Mouse (Mus musculus) Patski (cell line): Measurements from ENCODE around the gene Glrx3. TPM values are rescaled to one million over a fixed set of nuclear protein-coding genes. Genes with fewer than 3 reads are reported as not detected.
"Not testable (repeated sequence)": the region's sequence is repeated elsewhere in the genome, so short reads cannot be mapped to it uniquely, and the experiment has no call there.

Experiments
- ATAC-seq: fragments of 100-300 bp; one replicate; pipeline ENCODE4 v1.8.0; 2021
- CTCF ChIA-PET: fragments of 350-600 bp; sonication (Branson Sonifier 250); formaldehyde crosslinking; loops from one replicate; lab custom pipeline; 2022; ENCODE audit warnings: inconsistent platforms; lab: Charles Lee
- POLR2A ChIA-PET: fragments of 350-600 bp; sonication (Branson Sonifier 250); formaldehyde crosslinking; loops from one replicate; lab custom pipeline; 2022; ENCODE audit warnings: antibody characterized with exemption, inconsistent platforms; lab: Charles Lee
- DNase-seq: peaks from one replicate; pipeline ENCODE4 v3.0.0-alpha.2; 2011; ENCODE audit warnings: low read depth, low spot score
- H3K27me3 ChIP-seq: fragments of 371-371 bp; one replicate; pipeline ENCODE4 v1.5.1; 2021
- CTCF ChIP-seq: fragments of 100-300 bp; IDR thresholded peaks from one replicate; pipeline ENCODE4 v1.5.1; 2021
- in situ Hi-C: fragments of 300-500 bp; cut with MboI; formaldehyde crosslinking; loops from 3 replicates; pipeline ENCODE4 v1.11.1; 2018; ENCODE audit warnings: low pct_unique_long_range_greater_than_20kb, mixed read lengths
- polyA plus RNA-seq: library from polyadenylated mRNA; unstranded; gene quantifications from one replicate; pipeline ENCODE4 v1.2.3, GENCODE M21; 2021

The Glrx3 gene
- polyA plus RNA-seq, 1 experiment from 2014 or later: 133 TPM

GRCm38 (mm10) chr7:137421236-137421635 is 16.2 kb upstream of the Glrx3 start:
- no peak for DNase-seq
- ATAC-seq: no peak
- TF ChIP-seq CTCF: no peak
- in situ Hi-C loops: no loop called here
- CTCF ChIA-PET: interaction anchor here (1.4 to 1.6 kb wide), 2 partner anchors 9 to 10 kb away, joined by 5 to 7 read pairs; partner anchors contain the start of gene 9430038I01Rik
- H3K27me3 ChIP-seq: no peaks in the 10 kb centered on the region
- POLR2A ChIA-PET: no interaction called here

GRCm38 (mm10) chr7:137426693-137427092 is 10.7 kb upstream of the Glrx3 start:
- in situ Hi-C loops: no loop called here
- ATAC-seq (no peak), DNase-seq (no peak)
- TF ChIP-seq CTCF: no peak
- ChIA-PET POLR2A (no interaction called here), CTCF (no interaction called here)
- H3K27me3 ChIP-seq: no peaks in the 10 kb centered on the region

GRCm38 (mm10) chr7:137431769-137432603 is 5.4 kb upstream of the Glrx3 start:
- ATAC-seq: peak; percentile 77
- POLR2A ChIA-PET: interaction anchor here (0.6 to 0.9 kb wide), 2 partner anchors 21 kb away, joined by 3 read pairs; no protein-coding TSS in a partner anchor

GRCm38 (mm10) chr7:137436901-137437300 is 513 bp upstream of the Glrx3 start:
- TF ChIP-seq CTCF: no peak
- POLR2A ChIA-PET: interaction anchor here (2.7 kb wide), 1 partner anchor 26 kb away, joined by 17 read pairs; the partner anchor contains the start of gene 9430038I01Rik
- CTCF ChIA-PET: no interaction called here
- no peaks in the 10 kb centered on the region for H3K27me3 ChIP-seq
- no peak for ATAC-seq
- no peak for DNase-seq
- in situ Hi-C loops: no loop called here

More at GRCm38 (mm10) chr7:137431769-137432603, 5.4 kb upstream of the Glrx3 start:
- no peaks in the 10 kb centered on the region for H3K27me3 ChIP-seq
- in situ Hi-C loops: no loop called here
- CTCF ChIA-PET: interaction anchor here (0.9 to 1.3 kb wide), 3 partner anchors 11 to 25 kb away, joined by 3 to 5 read pairs (median 3); no protein-coding TSS in a partner anchor
- DNase-seq: no peak
- no peak for TF ChIP-seq CTCF

GRCm38 (mm10) chr7:137438179-137438550 is 751 bp downstream of the Glrx3 start:
- POLR2A ChIA-PET: interaction anchor here (1.1 to 2.7 kb wide), 2 partner anchors 22 to 27 kb away, joined by 3 to 17 read pairs; partner anchors contain the start of gene 9430038I01Rik
- peak; percentile 28 for ATAC-seq
- DNase-seq: no peak
- no peak for TF ChIP-seq CTCF
- CTCF ChIA-PET: no interaction called here
- no peaks in the 10 kb centered on the region for H3K27me3 ChIP-seq
- in situ Hi-C loops: no loop called here

GRCm38 (mm10) chr7:137438962-137439361 is 1.5 kb downstream of the Glrx3 start:
- POLR2A ChIA-PET: interaction anchor here (0.7 to 2.7 kb wide), 2 partner anchors 28 to 1956 kb away, joined by 3 to 17 read pairs; partner anchors contain the start of gene 9430038I01Rik
- H3K27me3 ChIP-seq, ATAC-seq, in situ Hi-C loops, CTCF ChIA-PET, DNase-seq: not testable (repeated sequence)

- POLR2A ChIA-PET: no interaction called here
Observed at GRCm38 (mm10) chr7:137442951-137443350, 5.5 kb downstream of the Glrx3 start.

GRCm38 (mm10) chr7:137445321-137445720 is 7.9 kb downstream of the Glrx3 start:
- DNase-seq: no peak
- no peak for TF ChIP-seq CTCF
- ATAC-seq: no peak
- no peaks in the 10 kb centered on the region for H3K27me3 ChIP-seq
- in situ Hi-C loops: no loop called here
- POLR2A ChIA-PET: no interaction called here
- CTCF ChIA-PET: interaction anchor here (1.4 kb wide), 1 partner anchor 10 kb away, joined by 4 read pairs; no protein-coding TSS in a partner anchor

More at GRCm38 (mm10) chr7:137442951-137443350, 5.5 kb downstream of the Glrx3 start:
- H3K27me3 ChIP-seq: no peaks in the 10 kb centered on the region
- ATAC-seq: no peak
- no peak for DNase-seq
- CTCF ChIA-PET: interaction anchor here (0.6 to 1.2 kb wide), 2 partner anchors 11 kb away, joined by 3 to 4 read pairs; no protein-coding TSS in a partner anchor
- TF ChIP-seq CTCF: no peak
- in situ Hi-C loops: no loop called here

GRCm38 (mm10) chr7:137461396-137461795 is 24.0 kb downstream of the Glrx3 start:
- no peak for ATAC-seq
- no peak for TF ChIP-seq CTCF
- ChIA-PET CTCF (interaction anchor here (2.4 to 2.5 kb wide), 2 partner anchors 11 kb away, joined by 7 read pairs; no protein-coding TSS in a partner anchor), POLR2A (no interaction called here)
- in situ Hi-C loops: no loop called here
- no peak for DNase-seq
- no peaks in the 10 kb centered on the region for H3K27me3 ChIP-seq

GRCm38 (mm10) chr7:137468174-137468573 is 30.8 kb downstream of the Glrx3 start:
- ATAC-seq (peak; percentile 82), DNase-seq (no peak)
- in situ Hi-C loops: no loop called here
- CTCF ChIA-PET: interaction anchor here (1.5 kb wide), 1 partner anchor 10 kb away, joined by 5 read pairs; no protein-coding TSS in a partner anchor
- POLR2A ChIA-PET: no interaction called here
- H3K27me3 ChIP-seq: no peaks in the 10 kb centered on the region
- peak; percentile 70 for TF ChIP-seq CTCF
